Mouse (Mus musculus): ENCODE data around the gene Chrnb2.

Chrnb2 gene

DNA sequence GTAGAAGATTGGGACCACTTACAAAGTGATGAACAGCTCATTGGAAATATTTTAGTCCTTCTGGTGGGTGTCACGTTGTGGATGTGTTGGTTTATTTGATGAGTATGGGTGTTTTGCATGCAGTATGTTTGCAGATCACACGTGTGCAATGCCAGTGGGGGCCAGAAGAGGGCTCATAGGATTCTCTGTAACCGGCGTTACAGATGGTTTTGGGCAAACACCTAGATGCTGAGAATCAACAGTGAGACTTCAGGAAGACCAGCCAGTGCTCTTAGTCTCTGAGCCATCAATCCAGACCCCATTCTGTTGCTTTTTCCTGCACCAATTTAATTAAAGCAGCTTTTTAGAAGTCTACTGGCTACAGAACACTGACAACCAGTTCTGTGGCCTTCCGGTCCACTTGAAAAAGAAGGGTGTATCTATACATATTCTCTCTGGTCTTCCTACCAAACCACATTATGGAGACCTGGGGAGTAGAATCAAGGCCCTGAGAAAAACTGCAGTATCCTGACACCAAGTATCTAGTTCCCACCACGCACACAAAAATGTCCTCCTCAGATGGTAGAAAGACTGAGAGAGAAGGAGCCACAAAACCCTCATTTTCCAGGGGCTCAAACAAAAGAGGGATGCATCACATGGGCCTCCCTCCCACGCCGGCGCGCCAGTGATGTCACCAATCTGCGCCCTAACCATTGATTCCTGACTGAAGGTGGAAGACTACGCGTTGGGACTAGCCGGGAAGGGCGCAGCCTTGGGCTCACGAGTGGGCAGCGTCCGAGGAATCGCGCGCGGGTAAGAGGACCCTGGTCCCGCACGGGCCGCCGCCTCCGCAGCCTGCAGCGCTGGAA is 49.8 kb downstream of the Chrnb2 start, which contains the start of gene Adar:
Adar (plus strand) TSS at position 664 of the 848 bp plus-strand sequence.
- peak; percentile 64 to 75 for DNase-seq (ENCODE audit: low spot score in 2 of 2)

DNA sequence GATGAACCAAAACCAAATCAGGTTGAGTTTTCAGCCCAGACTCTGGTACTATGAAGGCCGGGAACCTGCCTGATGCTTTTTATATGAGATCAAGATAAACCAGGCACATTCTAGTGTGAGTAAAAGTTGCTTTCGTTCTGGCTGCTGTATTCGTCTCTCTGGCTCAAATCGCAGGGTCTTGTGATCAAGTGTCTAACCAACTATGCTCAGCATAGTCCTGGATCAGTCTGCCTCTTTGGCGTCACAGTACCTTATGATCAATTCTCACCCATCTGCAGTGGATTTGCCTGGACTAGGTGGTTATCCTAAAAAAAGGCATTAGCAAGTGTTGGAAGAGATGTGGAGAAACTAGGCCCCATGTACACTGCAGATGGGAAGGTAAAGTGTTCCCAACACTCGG is 60.4 kb downstream of the Chrnb2 start:
- no peak for DNase-seq (ENCODE audit: low spot score in 2 of 2)

DNA sequence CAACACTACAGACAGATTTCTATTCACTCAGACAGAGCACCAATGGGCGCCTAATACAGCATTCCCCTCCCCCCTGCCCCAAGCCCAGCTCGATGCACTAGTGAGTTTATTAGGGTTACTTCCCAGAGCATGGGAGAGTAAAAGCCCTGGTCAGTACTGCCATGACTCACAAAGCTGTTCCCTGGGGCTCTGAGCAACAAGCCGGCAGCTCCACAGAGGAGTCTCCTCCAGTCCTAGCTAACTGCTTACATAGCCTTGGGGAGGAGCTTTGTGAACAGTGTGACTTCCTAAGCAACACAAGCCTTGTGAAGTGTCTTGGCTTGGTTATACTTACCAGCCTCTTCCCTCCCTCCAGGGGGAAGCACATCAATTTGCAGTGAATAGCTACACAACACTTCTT is 60.8 kb downstream of the Chrnb2 start:
- DNase-seq (ENCODE audit: low spot score in 2 of 2) = no peak

DNA sequence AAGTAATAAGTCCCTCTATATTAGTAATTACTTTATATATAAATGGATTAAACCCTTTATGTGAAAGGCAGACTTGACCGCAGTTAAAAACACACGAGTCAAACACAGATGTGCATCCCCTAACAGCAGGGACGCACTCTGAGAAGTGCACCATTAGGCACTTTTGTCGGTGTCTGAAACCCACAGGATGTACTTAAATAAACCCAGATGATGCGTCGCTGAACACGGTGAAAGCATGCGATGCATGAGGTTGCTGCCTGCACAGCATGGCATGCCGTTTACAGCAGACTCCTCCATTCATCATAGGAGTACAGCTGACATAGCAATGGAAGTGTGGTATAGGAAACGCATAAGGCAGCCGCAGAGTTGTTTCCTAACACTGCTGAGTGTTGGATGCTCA is 64.0 kb downstream of the Chrnb2 start:
- no peak for DNase-seq (ENCODE audit: low spot score in 2 of 2)

DNA sequence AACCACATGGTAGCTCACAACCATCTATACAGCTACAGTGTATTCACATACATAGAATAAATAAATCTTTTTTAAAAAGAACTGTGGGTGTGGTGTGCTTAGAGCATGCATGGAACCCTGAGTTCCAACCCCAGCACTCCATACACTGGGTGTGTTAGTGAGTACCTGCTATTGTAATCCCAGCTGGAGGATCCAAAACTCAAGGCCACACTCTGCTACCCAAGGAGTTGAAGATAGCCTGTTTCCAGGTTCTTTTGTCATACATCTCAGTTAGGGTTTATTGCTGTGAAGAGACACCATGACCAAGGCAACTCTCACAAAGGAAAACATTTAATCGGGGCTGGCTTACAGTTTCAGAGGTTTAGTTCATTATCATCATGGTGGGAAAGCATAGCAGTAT is 65.5 kb downstream of the Chrnb2 start:
- DNase-seq (ENCODE audit: low spot score in 2 of 2) = no peak
